Mouse (Mus musculus): ENCODE data around the gene Hpgd. TPM values are rescaled to one million over a fixed set of nuclear protein-coding genes. Genes with fewer than 3 reads are reported as not detected.

Hpgd gene
- total and polyA plus RNA-seq, 2 experiments, result 59.8 to 368 TPM

DNA sequence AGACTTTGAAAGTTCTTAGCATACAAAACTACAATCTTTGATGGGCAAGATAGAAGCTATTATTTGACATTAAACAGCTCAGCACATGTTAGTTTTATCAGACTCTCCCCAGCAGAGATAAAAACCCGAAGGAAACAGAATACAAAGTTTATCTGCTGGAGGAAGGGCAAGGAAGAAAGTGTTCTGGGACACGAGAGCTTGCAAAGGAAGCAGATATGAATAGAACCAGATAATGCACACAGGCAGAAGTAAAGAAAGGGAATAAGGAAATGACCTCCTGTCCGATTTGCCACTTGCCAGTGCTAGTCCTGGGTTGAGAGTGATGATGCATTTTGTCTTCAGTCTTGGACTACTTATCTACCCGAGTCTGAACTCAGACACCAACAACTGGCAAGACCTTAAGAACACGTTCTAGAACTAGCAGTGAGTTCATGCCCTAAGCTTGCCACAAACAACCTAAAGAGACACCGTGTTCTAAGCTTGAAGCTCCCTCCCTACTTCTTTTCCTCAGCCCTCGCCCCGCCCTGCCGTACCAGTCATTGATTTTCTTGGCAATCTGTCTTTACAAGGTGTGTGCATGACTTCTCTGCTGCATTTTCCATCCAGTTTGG, 41.1 kb downstream of the Hpgd start:
- 71% methylated on average over 9 of the region's 9 CpGs for WGBS
- Histone ChIP-seq H3K27me3 (ENCODE audit: control insufficient read depth, insufficient read depth, low read length) (no peaks in the 10 kb centered on the region), H3K4me1 (ENCODE audit: control insufficient read depth, insufficient read depth, low read length) (peaks cover 7% of the 10 kb centered on the region; the same call in 1 of the 2 replicates), H3K4me3 (ENCODE audit: insufficient read depth, low read depth, low read length) (no peak overlapping the region), H3K9ac (ENCODE audit: low read depth, low read length) (no peak overlapping the region), H3K27ac (replicated peaks; ENCODE audit: insufficient read depth, low read depth, low read length) (peak overlapping the region; percentile 28; the same call in 1 of the 2 replicates), H3K36me3 (ENCODE audit: control insufficient read depth, insufficient read depth, low read length) (no peaks in the 10 kb centered on the region), H3K79me2 (ENCODE audit: control insufficient read depth, insufficient read depth, low read length) (no peaks in the 10 kb centered on the region)
- peak; percentile 31 for DNase-seq (ENCODE audit: extremely low read depth, low read depth, low spot score)
- TF ChIP-seq POLR2A (IDR thresholded peaks at IDR 0.05; ENCODE audit: extremely low read depth, insufficient read depth, low read length) (no peak), CTCF (IDR thresholded peaks at IDR 0.05; ENCODE audit: low read depth, low read length) (no peak)

DNA sequence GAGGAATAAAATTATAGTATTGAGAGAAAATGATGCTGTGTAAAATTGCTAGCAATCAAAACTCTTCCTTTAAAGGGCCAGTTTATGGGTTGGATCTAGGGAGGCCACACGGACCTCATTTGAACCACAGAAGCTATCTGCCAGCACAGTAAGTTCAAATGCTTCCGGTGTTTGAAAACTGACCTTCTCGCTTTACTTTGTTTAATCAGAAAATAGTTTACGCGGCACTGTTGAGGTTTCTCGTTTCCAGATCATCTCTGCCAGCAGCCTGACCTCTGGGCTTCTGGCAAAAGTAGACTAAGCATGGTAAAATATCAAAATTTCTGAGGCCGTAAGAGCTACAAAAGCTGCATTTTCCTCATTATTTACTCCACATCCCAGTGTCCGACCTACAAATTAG, 42.4 kb downstream of the Hpgd start:
- H3K4me1 ChIP-seq (ENCODE audit: control insufficient read depth, insufficient read depth, low read length), result peaks cover 7% of the 10 kb centered on the region; the same call in 1 of the 2 replicates
- H3K79me2 ChIP-seq (ENCODE audit: control insufficient read depth, insufficient read depth, low read length), result no peaks in the 10 kb centered on the region
- no peak overlapping the region for H3K9ac ChIP-seq (ENCODE audit: low read depth, low read length)
- TF ChIP-seq POLR2A (IDR thresholded peaks at IDR 0.05; ENCODE audit: extremely low read depth, insufficient read depth, low read length) (no peak), CTCF (IDR thresholded peaks at IDR 0.05; ENCODE audit: low read depth, low read length) (no peak)
- H3K4me3 ChIP-seq (ENCODE audit: insufficient read depth, low read depth, low read length), result no peak overlapping the region
- no peaks in the 10 kb centered on the region for H3K36me3 ChIP-seq (ENCODE audit: control insufficient read depth, insufficient read depth, low read length)
- H3K27ac ChIP-seq (replicated peaks; ENCODE audit: insufficient read depth, low read depth, low read length), result no peak overlapping the region
- H3K27me3 ChIP-seq (ENCODE audit: control insufficient read depth, insufficient read depth, low read length), result no peaks in the 10 kb centered on the region
- peak; percentile 77 for DNase-seq (ENCODE audit: extremely low read depth, low read depth, low spot score)
- 28% methylated on average over 8 of the region's 8 CpGs for WGBS

DNA sequence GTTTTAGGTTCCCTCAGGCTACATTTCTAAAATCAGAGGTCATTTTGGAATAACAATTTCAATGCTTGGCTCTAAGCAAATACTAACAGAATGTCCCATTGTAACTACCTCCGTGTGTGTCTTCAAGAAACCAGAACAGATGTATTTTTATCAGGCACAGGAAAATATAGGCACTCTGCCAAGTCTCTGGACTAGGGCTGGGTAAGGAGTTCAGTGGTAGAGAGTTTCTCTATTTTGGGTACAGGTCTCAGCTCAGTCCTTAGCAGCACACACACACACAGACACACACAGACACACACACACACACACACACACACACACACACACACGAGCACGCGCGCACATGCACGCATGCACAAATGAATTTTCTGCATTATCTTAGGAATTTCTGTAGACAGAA, 49.1 kb downstream of the Hpgd start:
- no peak for DNase-seq (ENCODE audit: extremely low read depth, low read depth, low spot score)
- H3K27me3 ChIP-seq (ENCODE audit: control insufficient read depth, insufficient read depth, low read length), result no peaks in the 10 kb centered on the region
- no peak for TF ChIP-seq CTCF (IDR thresholded peaks at IDR 0.05; ENCODE audit: low read depth, low read length)
- no peak for TF ChIP-seq POLR2A (IDR thresholded peaks at IDR 0.05; ENCODE audit: extremely low read depth, insufficient read depth, low read length)
- H3K9ac ChIP-seq (ENCODE audit: low read depth, low read length), result no peak overlapping the region
- no peaks in the 10 kb centered on the region for H3K36me3 ChIP-seq (ENCODE audit: control insufficient read depth, insufficient read depth, low read length)
- H3K4me3 ChIP-seq (ENCODE audit: insufficient read depth, low read depth, low read length), result no peak overlapping the region
- WGBS, result 87% methylated on average over 6 of the region's 6 CpGs
- peaks cover 16% of the 10 kb centered on the region for H3K4me1 ChIP-seq (ENCODE audit: control insufficient read depth, insufficient read depth, low read length)
- H3K79me2 ChIP-seq (ENCODE audit: control insufficient read depth, insufficient read depth, low read length), result no peaks in the 10 kb centered on the region
- no peak overlapping the region for H3K27ac ChIP-seq (replicated peaks; ENCODE audit: insufficient read depth, low read depth, low read length)

DNA sequence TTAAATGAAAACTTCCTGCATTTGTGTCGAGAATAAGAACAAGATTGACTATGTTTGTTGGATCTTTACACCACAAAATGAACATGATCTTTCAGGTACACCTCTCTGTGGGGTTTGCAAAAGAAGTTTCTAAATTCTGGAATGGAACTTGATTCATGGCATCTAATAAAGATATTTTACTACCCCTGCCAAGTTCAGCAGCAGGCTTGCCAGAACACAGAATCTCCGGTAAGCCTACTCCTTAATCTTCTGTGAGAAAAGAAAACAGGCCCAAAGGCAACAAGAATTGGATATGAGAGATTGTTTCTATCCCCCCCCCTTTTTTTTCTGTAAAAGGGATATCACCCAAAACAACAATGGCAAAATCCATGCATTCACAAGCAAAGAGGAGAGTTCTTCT, 49.6 kb downstream of the Hpgd start:
- DNase-seq (ENCODE audit: extremely low read depth, low read depth, low spot score), result no peak
- Histone ChIP-seq H3K36me3 (ENCODE audit: control insufficient read depth, insufficient read depth, low read length) (no peaks in the 10 kb centered on the region), H3K9ac (ENCODE audit: low read depth, low read length) (no peak overlapping the region), H3K27ac (replicated peaks; ENCODE audit: insufficient read depth, low read depth, low read length) (no peak overlapping the region), H3K4me1 (ENCODE audit: control insufficient read depth, insufficient read depth, low read length) (peaks cover 16% of the 10 kb centered on the region), H3K27me3 (ENCODE audit: control insufficient read depth, insufficient read depth, low read length) (no peaks in the 10 kb centered on the region), H3K4me3 (ENCODE audit: insufficient read depth, low read depth, low read length) (no peak overlapping the region), H3K79me2 (ENCODE audit: control insufficient read depth, insufficient read depth, low read length) (no peaks in the 10 kb centered on the region)
- 81% methylated on average over 2 of the region's 2 CpGs for WGBS
- no peak for TF ChIP-seq POLR2A (IDR thresholded peaks at IDR 0.05; ENCODE audit: extremely low read depth, insufficient read depth, low read length)
- TF ChIP-seq CTCF (IDR thresholded peaks at IDR 0.05; ENCODE audit: low read depth, low read length), result no peak

DNA sequence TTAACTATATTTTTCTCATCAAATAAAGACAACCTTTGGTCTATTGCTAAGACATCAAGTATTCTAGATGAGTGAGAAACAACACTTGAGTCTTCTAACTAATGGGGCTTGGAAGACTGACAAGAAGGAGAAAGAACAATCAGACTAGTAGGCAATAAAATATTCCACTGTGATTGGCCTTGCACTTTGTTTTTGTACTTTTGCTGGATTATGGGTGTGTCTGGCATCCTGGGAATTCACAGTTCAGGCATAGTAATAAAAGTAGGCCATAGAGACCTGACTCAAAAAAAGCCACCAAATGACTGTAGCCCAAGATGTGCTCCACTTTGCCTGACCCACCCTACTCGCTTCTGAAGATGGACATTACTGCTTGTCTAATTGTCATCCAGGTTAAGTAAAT, 50.0 kb downstream of the Hpgd start:
- no peak for DNase-seq (ENCODE audit: extremely low read depth, low read depth, low spot score)
- H3K4me1 ChIP-seq (ENCODE audit: control insufficient read depth, insufficient read depth, low read length), result peaks cover 14% of the 10 kb centered on the region
- no peak overlapping the region for H3K4me3 ChIP-seq (ENCODE audit: insufficient read depth, low read depth, low read length)
- H3K27me3 ChIP-seq (ENCODE audit: control insufficient read depth, insufficient read depth, low read length), result no peaks in the 10 kb centered on the region
- TF ChIP-seq POLR2A (IDR thresholded peaks at IDR 0.05; ENCODE audit: extremely low read depth, insufficient read depth, low read length), result no peak
- TF ChIP-seq CTCF (IDR thresholded peaks at IDR 0.05; ENCODE audit: low read depth, low read length), result no peak
- no peaks in the 10 kb centered on the region for H3K79me2 ChIP-seq (ENCODE audit: control insufficient read depth, insufficient read depth, low read length)
- H3K36me3 ChIP-seq (ENCODE audit: control insufficient read depth, insufficient read depth, low read length), result no peaks in the 10 kb centered on the region
- H3K9ac ChIP-seq (ENCODE audit: low read depth, low read length), result no peak overlapping the region
- H3K27ac ChIP-seq (replicated peaks; ENCODE audit: insufficient read depth, low read depth, low read length), result no peak overlapping the region
- WGBS, result 21% methylated on average over 1 of the region's 1 CpGs

DNA sequence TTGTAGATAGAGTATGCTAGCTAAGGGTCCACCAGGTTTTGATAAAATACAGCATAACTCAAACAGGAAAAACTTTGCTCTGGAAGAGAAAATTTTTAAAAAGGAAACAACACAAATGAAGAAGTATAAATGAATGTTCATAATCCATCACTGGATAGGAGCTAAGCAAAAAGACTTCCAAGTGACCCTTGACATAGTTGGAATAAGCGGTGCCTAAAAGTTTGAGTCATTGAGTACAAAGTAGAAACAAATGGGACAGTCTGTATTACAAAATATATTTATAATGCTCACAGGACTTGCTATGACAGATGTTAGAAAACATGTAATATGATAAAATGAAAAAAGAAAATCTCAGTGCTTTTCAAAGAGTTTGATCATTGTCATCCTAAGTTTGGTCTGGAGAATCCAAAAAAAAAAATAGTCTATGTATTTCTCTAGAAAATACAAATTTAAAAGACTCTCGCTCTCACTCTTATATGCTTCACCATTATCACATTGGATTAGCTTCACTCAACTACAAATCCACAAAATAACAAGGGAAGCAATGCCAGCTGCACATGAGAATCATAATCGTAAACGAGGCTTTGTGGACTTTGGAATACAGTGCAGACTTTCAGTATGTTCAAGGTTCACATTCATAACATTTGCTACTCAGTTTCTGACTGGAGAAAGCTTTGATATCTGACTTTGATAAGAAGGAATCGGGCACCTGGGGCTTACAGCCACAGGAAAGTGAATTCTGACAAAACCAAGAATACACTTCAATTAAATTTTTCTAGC, 51.4 kb downstream of the Hpgd start:
- no peaks in the 10 kb centered on the region for H3K27me3 ChIP-seq (ENCODE audit: control insufficient read depth, insufficient read depth, low read length)
- no peaks in the 10 kb centered on the region for H3K36me3 ChIP-seq (ENCODE audit: control insufficient read depth, insufficient read depth, low read length)
- TF ChIP-seq CTCF (IDR thresholded peaks at IDR 0.05; ENCODE audit: low read depth, low read length), result no peak
- TF ChIP-seq POLR2A (IDR thresholded peaks at IDR 0.05; ENCODE audit: extremely low read depth, insufficient read depth, low read length), result no peak
- H3K27ac ChIP-seq (replicated peaks; ENCODE audit: insufficient read depth, low read depth, low read length), result no peak overlapping the region; the same call in 1 of the 2 replicates
- peaks cover 14% of the 10 kb centered on the region for H3K4me1 ChIP-seq (ENCODE audit: control insufficient read depth, insufficient read depth, low read length)
- WGBS, result 41% methylated on average over 5 of the region's 5 CpGs
- H3K4me3 ChIP-seq (ENCODE audit: insufficient read depth, low read depth, low read length), result no peak overlapping the region
- H3K9ac ChIP-seq (ENCODE audit: low read depth, low read length), result no peak overlapping the region
- peak; percentile 89 for DNase-seq (ENCODE audit: extremely low read depth, low read depth, low spot score)
- H3K79me2 ChIP-seq (ENCODE audit: control insufficient read depth, insufficient read depth, low read length), result no peaks in the 10 kb centered on the region

Data from liver, adult 2 months (tissue).